Mouse (Mus musculus) CH12.LX (cell line): ENCODE results near the gene Rab25. TPM values are rescaled to one million over a fixed set of nuclear protein-coding genes. Genes with fewer than 3 reads are reported as not detected.

Source experiments
- DNase-seq: peaks from one replicate; pipeline ENCODE4 v3.0.0-alpha.2; 2013; ENCODE audit errors: extremely low read depth
- H3K27ac ChIP-seq: 2 replicates; pipeline ENCODE4 v1.5.1; 2012; ENCODE audit warnings: low read depth, mild to moderate bottlenecking, control low read depth, moderate library complexity; ENCODE audit not compliant: insufficient read depth
- H3K27me3 ChIP-seq: replicated peaks from 2 replicates; pipeline ENCODE3; 2012; ENCODE audit warnings: inconsistent platforms
- H3K36me3 ChIP-seq, 2 experiments: replicated peaks in 1 of 2; 2 replicates each; pipeline versions ENCODE3 to v1.6.1; 2012; ENCODE audit warnings: inconsistent platforms in 1 of 2, low read length in 1 of 2, mild to moderate bottlenecking in 1 of 2, mixed read lengths in 1 of 2, moderate library complexity in 1 of 2; ENCODE audit not compliant: control insufficient read depth in 1 of 2, insufficient read depth in 1 of 2
- H3K4me1 ChIP-seq, 2 experiments: 2 replicates each; pipeline ENCODE4 v1.6.1; 2012; ENCODE audit warnings: inconsistent platforms in 1 of 2, moderate library complexity in 1 of 2; ENCODE audit not compliant: insufficient read depth in 2 of 2, control insufficient read depth in 1 of 2
- H3K4me2 ChIP-seq: 2 replicates; pipeline ENCODE4 v1.6.1; 2012; ENCODE audit warnings: low read depth, mild to moderate bottlenecking, control low read depth; ENCODE audit not compliant: poor library complexity, insufficient read depth, severe bottlenecking
- H3K4me3 ChIP-seq, 3 experiments: fragments of 150-350 bp in 1 of 3; sonication (generic) in 1 of 3; replicated peaks in 1 of 3; 2 replicates each; pipeline versions ENCODE3 to v1.5.1; 2011 to 2012; ENCODE audit warnings: low read depth in 2 of 3, low read length in 2 of 3, mild to moderate bottlenecking in 2 of 3, moderate library complexity in 2 of 3, control low read depth in 1 of 3, improper control_type of control experiment in 1 of 3, inconsistent platforms in 1 of 3, mixed read lengths in 1 of 3; ENCODE audit not compliant: poor library complexity in 1 of 3
- H3K79me2 ChIP-seq: replicated peaks from 2 replicates; pipeline ENCODE4 v1.6.1; 2012; ENCODE audit warnings: mild to moderate bottlenecking, moderate library complexity; ENCODE audit not compliant: control insufficient read depth, poor library complexity, insufficient read depth, severe bottlenecking; ENCODE audit errors: extremely low read depth
- H3K9ac ChIP-seq: 2 replicates; pipeline ENCODE4 v1.6.1; 2012; ENCODE audit warnings: low read depth, mild to moderate bottlenecking, control low read depth, moderate library complexity; ENCODE audit not compliant: insufficient read depth
- H3K9me3 ChIP-seq: replicated peaks from 2 replicates; pipeline ENCODE3; 2012; ENCODE audit warnings: low read length, inconsistent platforms, mixed read lengths
- BHLHE40 ChIP-seq: IDR thresholded peaks from 2 replicates; pipeline ENCODE4 v1.6.1; 2011; ENCODE audit warnings: mild to moderate bottlenecking, low read depth, low read length, improper control_type of control experiment
- CHD1 ChIP-seq: IDR thresholded peaks from 2 replicates; pipeline ENCODE4 v1.6.1; 2012; ENCODE audit warnings: low read depth, low read length, improper control_type of control experiment, inconsistent platforms
- CHD2 ChIP-seq: IDR thresholded peaks from 2 replicates; pipeline ENCODE4 v1.6.1; 2011; ENCODE audit warnings: low read length, improper control_type of control experiment
- E2F4 ChIP-seq: IDR thresholded peaks from 2 replicates; pipeline ENCODE4 v1.6.1; 2011; ENCODE audit warnings: low read depth, low read length, improper control_type of control experiment; ENCODE audit not compliant: insufficient replicate concordance
- EP300 ChIP-seq: IDR thresholded peaks from 2 replicates; pipeline ENCODE4 v1.6.1; 2011; ENCODE audit warnings: low read length, improper control_type of control experiment
- ETS1 ChIP-seq: conservative IDR thresholded peaks from 2 replicates; pipeline ENCODE4 v1.6.1; 2012; ENCODE audit warnings: low read depth, mild to moderate bottlenecking, inconsistent platforms, low read length, improper control_type of control experiment, moderate library complexity
- IRF4 ChIP-seq: IDR thresholded peaks from 2 replicates; pipeline ENCODE4 v1.6.1; 2014; ENCODE audit warnings: low read depth, mild to moderate bottlenecking, inconsistent platforms, low read length, improper control_type of control experiment
- JUN ChIP-seq: IDR thresholded peaks from 2 replicates; pipeline ENCODE4 v1.6.1; 2011; ENCODE audit warnings: low read depth, mild to moderate bottlenecking, low read length, improper control_type of control experiment, moderate library complexity; ENCODE audit not compliant: insufficient read depth
- JUND ChIP-seq: conservative IDR thresholded peaks from 2 replicates; pipeline ENCODE4 v1.6.1; 2011; ENCODE audit warnings: low read depth, low read length, improper control_type of control experiment
- KAT2A ChIP-seq: IDR thresholded peaks from 2 replicates; pipeline ENCODE4 v1.6.1; 2012; ENCODE audit warnings: low read length, improper control_type of control experiment, inconsistent platforms; ENCODE audit not compliant: insufficient replicate concordance
- MAFK ChIP-seq: IDR thresholded peaks from 2 replicates; pipeline ENCODE4 v1.6.1; 2011; ENCODE audit warnings: low read length, improper control_type of control experiment; ENCODE audit not compliant: insufficient replicate concordance
- MEF2A ChIP-seq: IDR thresholded peaks from 2 replicates; pipeline ENCODE4 v1.6.1; 2014; ENCODE audit warnings: low read depth, mild to moderate bottlenecking, inconsistent platforms, low read length, improper control_type of control experiment, borderline replicate concordance
- MXI1 ChIP-seq: IDR thresholded peaks from 2 replicates; pipeline ENCODE4 v1.6.1; 2011; ENCODE audit warnings: mild to moderate bottlenecking, low read depth, low read length, improper control_type of control experiment
- MYC ChIP-seq: IDR thresholded peaks from 2 replicates; pipeline ENCODE4 v1.6.1; 2011; ENCODE audit warnings: low read depth, mild to moderate bottlenecking, improper control_type of control experiment, low read length
- NELFE ChIP-seq: IDR thresholded peaks from 2 replicates; pipeline ENCODE4 v1.6.1; 2011; ENCODE audit warnings: low read depth, low read length, improper control_type of control experiment
- PAX5 ChIP-seq: IDR thresholded peaks from 2 replicates; pipeline ENCODE4 v1.6.1; 2012; ENCODE audit warnings: low read length, inconsistent platforms, mixed read lengths
- POLR2AphosphoS2 ChIP-seq: IDR thresholded peaks from 2 replicates; pipeline ENCODE4 v1.6.1; 2011; ENCODE audit warnings: low read depth, low read length, improper control_type of control experiment
- TBP ChIP-seq: conservative IDR thresholded peaks from 2 replicates; pipeline ENCODE4 v1.6.1; 2011; ENCODE audit warnings: low read depth, low read length, improper control_type of control experiment
- TCF12 ChIP-seq: IDR thresholded peaks from 2 replicates; pipeline ENCODE4 v1.6.1; 2014; ENCODE audit warnings: low read depth, mild to moderate bottlenecking, inconsistent platforms, low read length, improper control_type of control experiment
- UBTF ChIP-seq: IDR thresholded peaks from 2 replicates; pipeline ENCODE4 v1.6.1; 2012; ENCODE audit warnings: low read depth, mild to moderate bottlenecking, inconsistent platforms, low read length, improper control_type of control experiment, moderate library complexity
- USF2 ChIP-seq: conservative IDR thresholded peaks from 2 replicates; pipeline ENCODE4 v1.6.1; 2011; ENCODE audit warnings: low read depth, low read length, improper control_type of control experiment
- ZKSCAN1 ChIP-seq: IDR thresholded peaks from 2 replicates; pipeline ENCODE4 v1.6.1; 2012; ENCODE audit warnings: low read depth, inconsistent platforms, low read length, improper control_type of control experiment, borderline replicate concordance
- ZMIZ1 ChIP-seq: IDR thresholded peaks from 2 replicates; pipeline ENCODE4 v1.6.1; 2012; ENCODE audit warnings: low read depth, mild to moderate bottlenecking, inconsistent platforms, low read length, improper control_type of control experiment
- dilution Hi-C: fragments of 300-500 bp; cut with MboI; formaldehyde crosslinking; loops from 2 replicates; pipeline ENCODE4 v1.14.3; 2020; ENCODE audit warnings: low sequenced_read_pairs; ENCODE audit not compliant: extremely low pct_unique_long_range_greater_than_20kb, extremely low pct_ligation_motif_present
- in situ Hi-C: fragments of 300-500 bp; cut with MboI; formaldehyde crosslinking; loops from 3 replicates; pipeline ENCODE4 v1.14.3; 2019; ENCODE audit warnings: low sequenced_read_pairs, low pct_ligation_motif_present, low pct_unique_long_range_greater_than_20kb, mixed read lengths
- polyA plus RNA-seq: library from polyadenylated mRNA; unstranded; fragments of >175 nt; gene quantifications from 2 replicates; pipeline ENCODE4 v1.2.1, GENCODE M21; 2012; ENCODE audit warnings: low read depth; ENCODE audit not compliant: insufficient read length
- total RNA-seq, 2 experiments: library from RNA; depleted of rRNA; stranded (reverse); fragments of 300-350 nt in 1 of 2; fragments of >200 nt in 1 of 2; gene quantifications; 2 replicates each; pipeline ENCODE4 v1.2.3; 2012 to 2014

Gene Rab25
- total and polyA plus RNA-seq, 3 experiments, result 0.79 to 4.1 (median 1.8) TPM

DNA sequence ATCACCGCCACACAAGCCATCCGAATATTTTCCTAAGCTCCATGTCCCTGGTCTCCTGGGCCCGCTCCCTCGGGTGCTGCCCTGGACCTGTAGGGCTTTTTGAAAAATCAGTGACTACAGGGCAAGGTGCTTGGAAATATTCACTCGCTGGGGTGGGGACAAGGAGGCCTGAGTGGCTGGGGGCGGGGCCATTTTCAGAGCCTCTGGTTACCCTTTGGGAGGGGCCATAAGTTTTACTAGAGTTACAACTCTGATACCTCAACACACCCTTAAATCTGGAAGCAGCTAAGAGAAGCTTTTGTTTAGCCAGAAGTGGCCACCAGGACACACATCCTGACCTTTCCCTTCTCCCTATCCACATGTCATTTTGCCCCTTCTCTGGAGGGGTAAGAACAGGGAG is 11.0 kb downstream of the Rab25 start (continued):
- TF ChIP-seq EP300, result no peak

DNA sequence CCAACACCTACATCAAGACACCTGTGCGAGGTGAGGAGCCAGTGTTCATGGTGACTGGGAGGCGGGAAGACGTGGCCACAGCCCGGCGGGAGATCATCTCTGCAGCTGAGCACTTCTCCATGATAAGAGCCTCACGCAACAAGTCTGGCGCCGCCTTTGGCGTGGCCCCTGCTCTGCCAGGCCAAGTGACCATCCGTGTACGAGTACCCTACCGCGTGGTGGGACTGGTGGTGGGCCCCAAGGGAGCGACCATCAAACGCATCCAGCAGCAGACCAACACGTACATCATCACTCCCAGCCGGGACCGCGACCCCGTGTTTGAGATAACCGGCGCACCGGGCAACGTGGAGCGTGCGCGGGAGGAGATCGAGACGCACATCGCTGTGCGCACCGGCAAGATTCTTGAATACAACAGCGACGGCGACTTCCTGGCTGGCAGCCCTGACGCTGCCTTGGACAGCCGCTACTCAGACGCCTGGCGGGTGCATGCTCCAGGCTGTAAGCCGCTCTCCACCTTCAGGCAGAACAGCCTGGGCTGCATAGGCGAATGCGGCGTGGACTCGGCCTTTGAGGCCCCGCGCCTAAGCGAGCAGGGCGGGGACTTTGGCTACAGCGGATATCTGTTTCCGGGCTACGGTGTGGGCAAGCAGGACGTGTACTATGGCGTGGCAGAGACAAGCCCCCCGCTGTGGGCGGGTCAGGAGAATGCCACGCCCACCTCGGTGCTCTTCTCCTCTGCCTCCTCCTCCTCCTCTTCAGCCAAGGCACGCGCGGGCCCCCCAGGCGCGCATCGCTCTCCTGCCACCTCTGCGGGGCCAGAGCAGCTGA is 11.8 kb downstream of the Rab25 start:
- no peak for DNase-seq
- no peaks in the 10 kb centered on the region for H3K79me2 ChIP-seq
- H3K36me3 ChIP-seq, result peaks cover 13 to 26% of the 10 kb centered on the region in 2 experiments
- TF ChIP-seq JUN (no peak), MAFK (no peak), E2F4 (no peak), ETS1 (no peak), EP300 (no peak), IRF4 (no peak), JUND (no peak), BHLHE40 (no peak), KAT2A (no peak), CHD2 (no peak), MYC (no peak), TBP (no peak), MEF2A (no peak), NELFE (no peak), TCF12 (no peak)
- H3K9me3 ChIP-seq, result no peaks in the 10 kb centered on the region
- peaks cover 4 to 23% of the 10 kb centered on the region in 2 experiments for H3K4me1 ChIP-seq
- peaks cover 9% of the 10 kb centered on the region for H3K27me3 ChIP-seq
- H3K4me2 ChIP-seq, result no peak overlapping the region
- dilution Hi-C loops (no loop called here), in situ Hi-C loops (no loop called here)
- H3K27ac ChIP-seq, result no peak overlapping the region
- no peak overlapping the region for H3K4me3 ChIP-seq
- H3K9ac ChIP-seq, result no peak overlapping the region

DNA sequence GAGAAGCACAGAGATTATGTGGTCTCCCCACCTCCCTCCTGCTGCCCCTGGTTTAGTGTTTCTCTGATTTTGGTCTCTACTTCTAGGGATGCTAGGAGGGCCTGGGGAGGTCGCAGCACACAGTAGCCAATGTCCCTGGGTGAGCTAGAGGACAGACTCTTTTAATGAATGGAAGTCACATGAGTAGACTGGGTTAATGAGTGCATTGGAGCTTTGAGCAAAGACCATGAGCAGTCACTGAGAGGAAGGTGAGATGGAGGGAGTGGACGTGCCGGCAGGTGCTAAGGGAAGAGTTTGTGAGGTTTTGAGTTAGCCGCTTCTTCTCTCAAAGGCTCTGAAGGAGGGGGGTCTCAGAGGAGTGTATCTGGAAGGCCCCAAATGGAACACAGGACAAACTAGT is 12.6 kb downstream of the Rab25 start:
- Histone ChIP-seq H3K4me3 (no peak overlapping the region), H3K9me3 (no peaks in the 10 kb centered on the region), H3K27ac (no peak overlapping the region), H3K4me1 (peaks cover 6 to 26% of the 10 kb centered on the region in 2 experiments), H3K9ac (no peak overlapping the region), H3K79me2 (no peaks in the 10 kb centered on the region), H3K27me3 (peaks cover 9% of the 10 kb centered on the region), H3K36me3 (peaks cover 13 to 26% of the 10 kb centered on the region in 2 experiments), H3K4me2 (no peak overlapping the region)
- no peak for DNase-seq
- dilution Hi-C loops (no loop called here), in situ Hi-C loops (no loop called here)
- TF ChIP-seq KAT2A, result no peak
- TF ChIP-seq POLR2AphosphoS2, result no peak
- TF ChIP-seq MXI1, result no peak
- no peak for TF ChIP-seq CHD1
- TF ChIP-seq ZMIZ1, result no peak
- no peak for TF ChIP-seq TBP
- TF ChIP-seq UBTF, result no peak
- TF ChIP-seq E2F4, result no peak
- TF ChIP-seq USF2, result no peak
- TF ChIP-seq ETS1, result no peak
- no peak for TF ChIP-seq EP300
- no peak for TF ChIP-seq MEF2A
- TF ChIP-seq ZKSCAN1, result no peak
- no peak for TF ChIP-seq PAX5
